Mouse (Mus musculus) heart, adult 18-20 months (tissue): ENCODE results near the gene Clca3b. TPM values are rescaled to one million over a fixed set of nuclear protein-coding genes. Genes with fewer than 3 reads are reported as not detected.
"Not testable (repeated sequence)": the region's sequence is repeated elsewhere in the genome, so short reads cannot be mapped to it uniquely, and the experiment has no call there.

Experiments
- DNase-seq, 2 experiments: peaks; one replicate each; pipeline ENCODE4 v3.0.0; 2021 to 2022; ENCODE audit warnings: mixed read lengths in 1 of 2
- long read RNA-seq, 2 experiments: library from polyadenylated mRNA; stranded (forward); transcript quantifications; one replicate each; pipeline ENCODE4 v2.0.0; 2021
- total RNA-seq, 2 experiments: library from RNA; stranded (reverse); gene quantifications; 2 replicates each; pipeline ENCODE4 v1.2.3; 2021

Gene Clca3b
- under 1 TPM in 1 of 2 experiments, not detected in 1; 0.08 TPM for total RNA-seq
- long read RNA-seq, experiment 1 = 0 reads
- long read RNA-seq, experiment 2 = 0 reads

DNA sequence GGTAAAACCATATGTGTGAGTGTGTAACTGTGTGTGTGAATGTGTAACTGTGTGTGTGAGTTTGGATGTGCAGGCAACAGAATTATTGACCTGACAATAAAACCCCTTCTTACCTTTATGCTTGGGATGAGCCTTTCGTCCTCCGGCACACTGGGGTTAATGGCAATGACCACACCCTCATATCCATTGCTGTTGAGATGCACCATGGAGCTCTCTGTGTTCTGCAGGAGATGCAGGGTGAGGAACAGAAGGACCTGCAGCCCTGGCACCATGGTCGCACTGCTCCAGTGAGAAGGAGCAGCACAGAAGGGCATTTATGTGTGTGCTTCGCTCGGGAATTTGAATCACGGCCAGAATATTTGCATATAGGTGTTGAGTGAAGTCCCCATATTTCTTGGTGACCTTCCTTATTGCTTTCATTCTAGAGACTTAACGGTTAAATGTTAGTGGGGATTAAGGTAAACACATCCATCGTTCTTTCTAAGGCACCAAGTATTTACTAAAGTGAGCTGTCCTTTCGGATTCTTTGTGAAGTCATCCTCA lies at the start of gene Clca3b:
Gene Clca3b (minus strand): TSS at position 344 of the 543 bp plus-strand sequence.
- DNase-seq = not testable (repeated sequence)

DNA sequence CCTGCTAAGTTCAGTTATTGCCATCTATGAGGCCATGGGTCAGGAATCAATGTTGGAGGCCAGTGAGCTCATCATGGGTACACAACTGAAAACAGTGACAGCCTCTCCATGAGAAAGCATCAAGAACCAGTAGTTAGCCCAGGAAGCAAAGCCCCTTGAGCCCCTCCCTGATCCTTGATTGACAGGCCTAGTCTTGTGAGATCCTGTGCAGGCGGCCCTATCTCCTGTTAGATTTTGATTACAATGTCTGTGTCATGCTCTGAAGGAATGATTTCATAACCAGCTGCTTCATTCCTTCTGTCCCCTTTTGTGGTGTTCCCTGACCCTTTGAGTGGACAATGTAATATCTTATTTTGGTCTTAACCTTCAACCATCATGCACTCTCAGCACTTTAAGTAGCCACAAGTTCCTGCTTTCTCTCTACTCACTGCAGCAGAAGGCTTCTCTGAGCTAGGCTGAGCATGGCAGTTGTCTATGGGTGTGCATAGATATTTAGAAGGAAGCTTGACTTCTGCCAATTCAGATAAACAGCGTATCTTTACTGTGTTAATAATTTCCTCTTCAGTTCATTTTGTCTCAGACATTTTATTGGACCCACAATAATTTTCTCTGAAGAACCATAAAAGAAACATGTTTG lies 48.0 kb upstream of the Clca3b start:
- DNase-seq = peak; percentile 7 to 40

DNA sequence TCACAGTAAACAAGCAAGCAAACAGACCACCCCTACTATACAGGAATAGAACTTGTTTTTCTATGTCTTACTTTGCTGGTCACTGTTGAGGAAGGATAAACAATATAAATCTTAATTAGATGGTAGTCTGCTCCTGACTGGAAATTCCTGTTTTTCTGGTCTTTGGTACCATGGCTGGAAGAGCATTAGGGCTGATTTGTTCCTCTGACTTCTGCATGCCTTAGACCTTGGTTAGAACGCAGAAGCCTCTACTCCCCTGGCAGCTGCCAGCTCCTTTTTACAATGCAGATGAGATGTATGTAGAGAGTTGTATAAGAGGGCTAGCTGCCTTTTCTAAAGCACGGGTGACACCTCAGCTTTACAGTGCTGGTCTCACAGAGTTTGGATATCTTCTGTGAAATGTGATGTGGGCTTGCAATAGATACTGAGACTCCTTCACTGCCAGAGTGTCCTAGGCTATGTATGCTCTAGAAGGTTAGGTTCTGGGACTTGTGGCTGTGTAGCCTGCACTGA lies 41.1 kb upstream of the Clca3b start:
- DNase-seq = no peak

DNA sequence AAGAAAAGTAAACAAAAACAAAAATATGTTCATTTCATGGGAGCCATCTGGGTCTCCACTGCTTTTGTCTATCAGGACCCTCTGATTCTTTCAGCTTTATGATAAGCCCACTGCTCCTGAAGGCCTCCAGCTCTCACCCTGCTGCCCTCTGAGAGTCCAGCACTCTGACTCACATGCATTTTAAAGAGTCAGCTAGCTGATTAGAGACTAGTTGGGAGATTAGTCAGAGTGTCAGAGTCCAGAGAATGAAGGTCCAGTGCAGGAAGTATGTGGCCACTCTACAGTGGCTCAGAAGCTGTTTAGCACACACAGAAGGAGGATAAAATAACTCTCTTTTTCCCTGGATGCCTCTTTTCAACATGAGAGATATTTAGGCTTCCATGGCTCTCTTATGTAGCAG lies 37.8 kb upstream of the Clca3b start:
- DNase-seq = no peak

DNA sequence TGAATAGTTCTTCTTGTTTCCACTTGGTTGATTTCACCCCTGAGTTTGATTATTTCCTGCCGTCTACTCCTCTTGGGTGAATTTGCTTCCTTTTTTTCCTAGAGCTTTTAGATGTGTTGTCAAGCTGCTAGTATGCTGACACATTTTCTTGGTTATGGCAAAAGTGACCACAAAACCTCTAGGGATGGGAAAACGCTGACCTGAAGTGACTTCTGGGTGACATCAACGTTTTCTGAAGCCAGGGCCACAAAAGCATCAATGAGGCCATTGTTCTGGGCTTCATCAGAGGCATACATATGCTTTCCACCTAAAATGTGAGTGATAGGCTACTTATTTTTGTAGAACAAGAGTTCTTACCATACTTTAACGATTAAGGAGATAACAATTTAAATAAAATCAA lies 22.9 kb upstream of the Clca3b start:
- not testable (repeated sequence) for DNase-seq

DNA sequence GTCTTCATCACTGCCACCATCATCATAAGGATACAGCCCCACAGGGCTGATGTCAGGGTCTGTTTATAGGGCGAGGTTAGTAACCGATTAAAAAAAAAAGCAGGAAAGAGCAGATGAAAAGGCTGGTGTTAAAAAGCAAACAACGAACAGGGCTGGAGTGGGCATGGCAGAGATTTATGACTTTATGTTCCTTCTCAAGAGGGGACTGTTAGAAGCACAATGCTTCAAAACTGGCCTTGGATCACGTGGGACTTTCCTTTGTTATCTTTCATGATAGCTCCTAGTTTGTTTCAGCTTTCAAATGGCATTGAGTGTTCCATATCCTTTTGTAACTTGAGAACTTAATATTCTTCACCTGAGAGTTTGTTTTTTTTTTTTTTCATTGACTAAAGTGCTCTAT lies 427 bp upstream of the Clca3b start:
- DNase-seq = no peak

DNA sequence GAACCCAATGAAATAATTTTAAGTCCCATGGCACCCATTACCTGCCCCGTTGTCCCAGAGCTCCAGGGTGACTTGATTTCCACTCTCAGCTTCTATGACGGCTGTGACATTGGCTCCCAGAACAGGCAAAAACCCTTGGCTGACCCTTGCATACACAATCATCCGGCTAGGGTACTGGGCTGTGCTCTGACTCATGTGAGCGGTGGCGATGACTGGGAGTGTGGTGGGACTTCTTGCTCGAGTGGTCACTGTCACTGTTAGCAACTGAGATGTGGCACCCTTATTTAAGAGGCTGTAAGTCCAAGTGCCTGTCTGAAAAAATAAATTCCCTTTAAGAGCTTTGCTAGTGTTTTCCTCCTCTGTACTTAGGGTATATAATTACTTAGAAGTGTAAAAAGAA lies 21.9 kb downstream of the Clca3b start:
- DNase-seq = no peak

- DNase-seq = peak; percentile 63 to 87
Observed at GRCm38 (mm10) chr3:144825151-144825550, 24.0 kb downstream of the Clca3b start.

GRCm38 (mm10) chr3:144823331-144823730 lies 25.8 kb downstream of the Clca3b start:
- DNase-seq = no peak

GRCm38 (mm10) chr3:144820632-144821031 lies 28.5 kb downstream of the Clca3b start:
- peak in 1 of 2 experiments; percentile 2 for DNase-seq

- DNase-seq = not testable (repeated sequence)
Observed at GRCm38 (mm10) chr3:144819219-144819618, 29.9 kb downstream of the Clca3b start, which contains the start of gene Clca3a2. TSS of gene Clca3a2 (minus strand) at chr3:144819494.

DNA sequence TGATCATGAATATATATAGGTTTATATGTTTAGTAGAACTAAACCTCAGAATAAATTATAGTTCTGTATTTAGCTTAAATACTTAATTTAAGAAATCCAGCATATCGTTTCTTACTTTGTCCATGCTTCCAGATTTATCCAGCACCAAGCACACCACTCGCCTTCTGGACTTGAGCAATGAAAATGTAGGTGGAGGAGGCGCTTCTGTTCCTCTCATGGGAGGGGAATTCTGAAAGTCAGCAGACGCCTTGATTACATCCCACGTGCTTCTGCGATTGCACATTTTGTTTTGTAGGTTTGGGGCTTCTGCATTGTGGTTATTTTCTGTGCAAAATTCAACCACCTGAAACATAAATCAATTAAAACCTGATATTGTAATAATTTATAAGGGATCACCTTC lies 35.8 kb downstream of the Clca3b start:
- not testable (repeated sequence) for DNase-seq

GRCm38 (mm10) chr3:144811821-144812220 lies 37.3 kb downstream of the Clca3b start:
- no peak for DNase-seq

- not testable (repeated sequence) for DNase-seq
Observed at GRCm38 (mm10) chr3:144808153-144808925, 40.8 kb downstream of the Clca3b start.

GRCm38 (mm10) chr3:144806626-144807025 lies 42.5 kb downstream of the Clca3b start:
- DNase-seq = not testable (repeated sequence)

DNA sequence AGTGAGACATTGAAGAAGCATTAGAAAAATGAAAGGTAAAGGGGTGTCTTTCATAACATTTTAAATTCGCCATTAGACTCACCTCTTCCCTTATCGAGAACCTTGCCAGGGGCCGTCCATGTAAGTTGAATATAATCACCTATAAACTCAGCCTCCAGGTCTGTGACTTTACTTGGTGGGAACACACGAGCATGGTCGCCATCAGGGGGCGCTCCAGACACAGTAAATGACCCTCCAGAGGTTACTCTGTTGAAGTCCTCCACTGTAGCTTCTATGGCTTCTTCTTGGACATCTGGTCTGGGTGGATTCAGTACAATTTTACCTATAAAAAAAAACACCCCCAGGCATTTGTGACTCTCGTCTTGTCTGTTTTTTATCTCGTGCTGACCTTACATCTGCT lies 47.3 kb downstream of the Clca3b start:
- peak; percentile 4 to 36 for DNase-seq

- no peak for DNase-seq
Observed at GRCm38 (mm10) chr3:144785181-144786148, 63.7 kb downstream of the Clca3b start.
